Mouse (Mus musculus) hindbrain, embryonic 11.5 days (tissue): Measurements from ENCODE around the gene Dmbx1. TPM values are rescaled to one million over a fixed set of nuclear protein-coding genes. Genes with fewer than 3 reads are reported as not detected.

Experiments
- ATAC-seq: fragments of 200-750 bp; cut with Nextera tagmentation; 2 replicates; pipeline ENCODE4 v1.8.0; 2017; ENCODE audit warnings: mild to moderate bottlenecking, moderate TSS enrichment, moderate library complexity; ENCODE audit not compliant: low FRiP score
- DNase-seq: peaks from one replicate; pipeline ENCODE4 v3.0.0-alpha.2; 2015; ENCODE audit warnings: low spot score
- H3K27ac ChIP-seq: fragments of 300-500 bp; sonication (generic); 2 replicates; pipeline ENCODE4 v1.5.1; 2014; ENCODE audit warnings: mild to moderate bottlenecking, low read depth, low read length
- H3K27me3 ChIP-seq: fragments of 300-500 bp; sonication (generic); 2 replicates; pipeline ENCODE4 v1.6.1; 2014; ENCODE audit warnings: mild to moderate bottlenecking, low read length, moderate library complexity, mixed read lengths; ENCODE audit not compliant: control insufficient read depth, insufficient read depth
- H3K36me3 ChIP-seq: fragments of 300-500 bp; sonication (generic); 2 replicates; pipeline ENCODE4 v1.6.1; 2014; ENCODE audit warnings: mild to moderate bottlenecking, low read length, moderate library complexity, mixed read lengths; ENCODE audit not compliant: control insufficient read depth, insufficient read depth
- H3K4me1 ChIP-seq: fragments of 300-500 bp; sonication (generic); replicated peaks from 2 replicates; pipeline ENCODE4 v1.6.1; 2014; ENCODE audit warnings: low read length, mixed read lengths; ENCODE audit not compliant: control insufficient read depth, insufficient read depth
- H3K4me2 ChIP-seq: fragments of 300-500 bp; sonication (generic); replicated peaks from 2 replicates; pipeline ENCODE4 v1.6.1; 2014; ENCODE audit warnings: mild to moderate bottlenecking, low read depth, low read length
- H3K4me3 ChIP-seq: fragments of 300-500 bp; sonication (generic); 2 replicates; pipeline ENCODE4 v1.5.1; 2014; ENCODE audit warnings: low read depth, low read length
- H3K9ac ChIP-seq: fragments of 300-500 bp; sonication (generic); 2 replicates; pipeline ENCODE4 v1.6.1; 2014; ENCODE audit warnings: low read depth, low read length
- H3K9me3 ChIP-seq: fragments of 300-500 bp; sonication (generic); 2 replicates; pipeline ENCODE4 v1.6.1; 2016; ENCODE audit warnings: low read length; ENCODE audit not compliant: control insufficient read depth
- WGBS: fragments of 180-500 bp; shearing (Covaris S2); extraction: QIAGEN DNeasy Blood & Tissue Kit; methylation state at CpG from one replicate; pipeline ENCODE4 v1.1.7; 2014; 5-methylcytosine and 5-hydroxymethylcytosine counted together
- polyA plus RNA-seq: library from polyadenylated mRNA; unstranded; fragments of >200 nt; fragmentation: Nextera tagmentation; extraction: Ambion mirVana; gene quantifications from 2 replicates; pipeline ENCODE4 v1.2.1, GENCODE M21; 2014

Dmbx1 gene
- polyA plus RNA-seq, 1 experiment from 2014 or later: 2.4 TPM

DNA sequence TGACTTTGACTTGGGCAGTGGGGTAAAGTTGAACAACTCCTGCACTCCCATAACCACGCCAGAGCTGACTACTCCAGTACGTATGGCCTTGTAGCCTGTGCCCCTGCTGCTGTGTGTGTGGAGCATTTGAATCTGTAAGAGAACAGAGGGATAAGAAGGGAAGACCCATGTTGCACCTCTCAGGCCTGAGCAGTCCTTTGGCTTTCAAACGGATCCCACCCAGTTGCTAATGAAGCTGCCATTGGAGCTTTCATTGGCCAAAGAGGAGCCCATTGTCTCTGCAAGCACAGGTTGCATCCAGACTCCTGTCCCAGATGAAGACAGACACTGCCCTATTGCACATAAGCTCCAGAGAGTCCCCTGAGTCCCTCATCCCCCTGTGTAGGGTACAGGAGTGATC lies 66.5 kb downstream of the Dmbx1 start:
- DNase-seq: no peak
- H3K9ac ChIP-seq: no peak overlapping the region
- peaks cover 13% of the 10 kb centered on the region for H3K4me1 ChIP-seq
- no peak overlapping the region for H3K27ac ChIP-seq
- no peak overlapping the region for H3K4me3 ChIP-seq
- 79% methylated on average over 3 of the region's 3 CpGs for WGBS
- no peaks in the 10 kb centered on the region for H3K27me3 ChIP-seq
- no peak overlapping the region for H3K4me2 ChIP-seq
- no peaks in the 10 kb centered on the region for H3K9me3 ChIP-seq
- 0 out of 2 replicates have a peak, but pooled peaks cover 3% of the 10 kb centered on the region for H3K36me3 ChIP-seq
- no peak for ATAC-seq

DNA sequence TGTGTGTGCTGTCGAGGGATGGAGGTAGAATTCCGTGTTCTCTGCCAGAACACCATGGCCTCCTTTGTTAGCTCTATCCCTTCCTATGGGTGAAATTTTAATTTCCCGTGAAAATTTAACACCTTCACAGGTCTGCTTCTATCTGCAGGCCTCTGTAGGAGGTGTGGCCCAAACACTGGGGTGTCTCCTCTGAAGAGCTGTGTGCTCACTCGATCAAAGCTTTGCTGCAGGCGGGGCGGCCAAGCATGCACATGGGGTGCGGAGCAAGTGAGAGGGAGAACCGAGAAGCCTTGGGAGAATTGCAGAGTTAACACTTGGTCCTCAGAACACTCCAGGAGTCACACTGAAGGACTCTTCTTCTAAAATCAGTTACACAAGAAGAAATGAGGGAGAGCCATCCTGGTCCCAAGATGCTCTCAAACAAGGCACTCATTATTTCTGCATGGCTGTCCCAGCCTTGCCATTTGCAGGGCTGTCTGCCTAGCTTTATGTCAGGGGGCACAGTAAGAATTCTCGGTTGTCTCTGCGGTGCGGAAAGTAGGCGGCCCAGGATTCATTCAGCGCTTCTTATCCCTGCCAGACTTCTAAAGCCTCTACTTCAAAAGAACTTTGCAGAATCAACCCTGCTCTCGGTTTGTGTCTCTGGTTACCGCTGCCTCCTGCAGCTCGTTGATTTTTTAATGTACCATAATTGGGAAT lies 70.1 kb downstream of the Dmbx1 start:
- 24% methylated on average over 16 of the region's 16 CpGs for WGBS
- H3K4me2 ChIP-seq: no peak overlapping the region
- H3K9ac ChIP-seq: no peak overlapping the region
- H3K4me3 ChIP-seq: no peak overlapping the region
- ATAC-seq: peak; percentile 25; the same call in 1 of the 2 replicates
- H3K4me1 ChIP-seq: peaks cover 8% of the 10 kb centered on the region
- no peaks in the 10 kb centered on the region for H3K9me3 ChIP-seq
- no peaks in the 10 kb centered on the region for H3K27me3 ChIP-seq
- no peak overlapping the region for H3K27ac ChIP-seq
- H3K36me3 ChIP-seq: 0 out of 2 replicates have a peak, but pooled peaks cover 3% of the 10 kb centered on the region
- no peak for DNase-seq

Other genes starting within 250 kb of the Dmbx1 start
- gene Efcab14, start 202.2 kb downstream of the Dmbx1 start, polyA plus RNA-seq: 39.9 and 45.0 TPM in 2 replicates
- 0.29 TPM in 1 of 2 replicates, not detected in the other for gene Tex38, start 158.9 kb downstream of the Dmbx1 start, polyA plus RNA-seq
- gene Atpaf1, start 155.1 kb downstream of the Dmbx1 start, polyA plus RNA-seq: 42.5 and 46.0 TPM in 2 replicates
- gene Mob3c, start 111.8 kb downstream of the Dmbx1 start, polyA plus RNA-seq: 3.3 and 4.6 TPM in 2 replicates
- gene Mknk1, start 100.7 kb downstream of the Dmbx1 start, polyA plus RNA-seq: 15.5 and 19.3 TPM in 2 replicates
- gene Kncn, start 55.5 kb downstream of the Dmbx1 start, polyA plus RNA-seq: not detected in 2 replicates
- gene 6430628N08Rik, start 49.3 kb downstream of the Dmbx1 start, polyA plus RNA-seq: not detected in 2 replicates
- 3.9 and 4.1 TPM in 2 replicates for gene Faah, start 78.0 kb upstream of the Dmbx1 start, polyA plus RNA-seq
- gene Nsun4, start 114.0 kb upstream of the Dmbx1 start, polyA plus RNA-seq: 19.3 and 20.7 TPM in 2 replicates
- 413 and 425 TPM in 2 replicates for gene Uqcrh, start 135.1 kb upstream of the Dmbx1 start, polyA plus RNA-seq
- 65.5 and 72.3 TPM in 2 replicates for gene Lrrc41, start 135.3 kb upstream of the Dmbx1 start, polyA plus RNA-seq
- 42.1 and 46.9 TPM in 2 replicates for gene Rad54l, start 183.8 kb upstream of the Dmbx1 start, polyA plus RNA-seq
- gene Pomgnt1, start 183.9 kb upstream of the Dmbx1 start, polyA plus RNA-seq: 49.0 and 52.3 TPM in 2 replicates
- gene Lurap1, start 211.4 kb upstream of the Dmbx1 start, polyA plus RNA-seq: 1.1 and 1.3 TPM in 2 replicates
- gene Tspan1, start 227.7 kb upstream of the Dmbx1 start, polyA plus RNA-seq: 0.17 TPM in 1 of 2 replicates, not detected in the other
- not detected in 2 replicates for gene 1700042G07Rik, start 233.4 kb upstream of the Dmbx1 start, polyA plus RNA-seq
- gene Gm49337, start 233.5 kb upstream of the Dmbx1 start, polyA plus RNA-seq: not detected in 2 replicates